Mouse (Mus musculus) kidney, adult 11 months (tissue): ENCODE data around the gene Hapln2.
A peak's percentile ranks its signal among the peaks of the same experiment; 100 is the strongest.

Experiments used
- DNase-seq: peaks from one replicate; pipeline ENCODE4 v3.0.0; 2022

Hapln2 gene

DNA sequence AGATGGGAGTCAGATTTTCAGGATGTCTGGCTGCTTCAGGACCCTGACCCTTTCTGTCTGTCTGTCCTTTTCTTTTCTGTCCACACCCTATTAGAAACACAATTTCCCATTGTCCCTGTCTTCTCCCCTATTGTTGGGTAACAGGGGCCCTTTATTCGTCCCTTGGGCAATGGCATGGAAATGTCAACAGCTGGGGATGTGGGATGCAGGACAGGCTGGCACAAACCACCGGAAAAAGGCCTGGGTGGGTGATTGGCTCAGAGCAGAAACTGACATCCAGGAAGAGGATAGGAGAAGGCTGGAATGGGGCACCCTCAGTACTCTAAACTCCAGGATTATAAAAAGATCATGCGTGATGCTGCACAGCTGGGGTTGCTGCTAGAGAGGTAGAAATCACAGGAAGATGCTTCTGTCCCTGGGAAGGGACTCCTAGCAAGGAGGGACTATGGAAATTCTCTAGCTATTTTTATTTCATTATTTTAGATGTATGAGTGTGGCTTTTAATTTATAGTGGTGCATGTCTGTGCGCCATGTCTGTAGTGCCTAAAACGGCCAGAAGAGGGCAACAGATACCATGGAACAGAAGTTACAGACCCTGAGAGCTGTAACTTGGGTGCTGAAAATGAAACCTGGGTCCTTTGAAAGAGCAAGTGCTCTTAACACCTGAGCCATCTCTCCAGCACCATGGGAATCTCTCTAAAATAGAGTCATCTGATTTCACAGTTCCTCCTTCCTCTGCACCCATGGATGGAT is at the start of gene Hapln2:
Gene Hapln2 (minus strand): TSS at position 150 of the 753 bp plus-strand sequence.
- no peak for DNase-seq

GRCm38 (mm10) chr3:88074766-88075165 is 47.4 kb upstream of the Hapln2 start:
- no peak for DNase-seq

GRCm38 (mm10) chr3:88074351-88074750 is 47.0 kb upstream of the Hapln2 start:
- DNase-seq, result no peak

DNA sequence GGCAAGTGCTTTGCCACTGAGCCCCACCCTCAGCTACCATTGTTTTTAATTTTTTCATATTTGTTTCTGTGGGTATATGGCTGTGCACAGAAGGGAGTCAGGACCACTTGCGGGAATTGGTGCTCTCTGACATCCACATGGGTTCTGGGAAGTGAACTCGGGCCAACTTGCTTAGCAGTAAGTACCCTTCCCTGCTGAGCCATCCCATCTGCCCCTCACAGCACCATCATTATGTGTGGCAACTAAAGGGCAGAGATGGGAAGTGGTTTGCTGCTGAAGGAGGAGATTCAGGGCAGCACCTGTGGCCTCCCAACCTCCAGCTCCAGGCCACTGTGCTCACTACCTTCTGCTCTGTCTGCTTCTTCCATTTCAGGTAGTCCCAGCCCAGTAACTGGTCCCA is 46.2 kb upstream of the Hapln2 start:
- no peak for DNase-seq

GRCm38 (mm10) chr3:88071783-88072182 is 44.4 kb upstream of the Hapln2 start:
- DNase-seq, result peak; percentile 78

- DNase-seq, result no peak
Measured at GRCm38 (mm10) chr3:88068386-88068785, 41.0 kb upstream of the Hapln2 start.

GRCm38 (mm10) chr3:88057902-88058696 is 30.7 kb upstream of the Hapln2 start, which contains the start of gene Naxe:
Gene Naxe, minus strand, starts transcription at chr3:88058495.
- DNase-seq, result peak; percentile 86

GRCm38 (mm10) chr3:88057030-88057429 is 29.6 kb upstream of the Hapln2 start:
- DNase-seq, result no peak

- no peak for DNase-seq
Measured at GRCm38 (mm10) chr3:88049532-88049931, 22.1 kb upstream of the Hapln2 start.

- peak; percentile 90 for DNase-seq
Measured at GRCm38 (mm10) chr3:88042661-88043421, 15.5 kb upstream of the Hapln2 start, which contains the start of gene Gpatch4. Gene Gpatch4, plus strand, starts transcription at chr3:88043108.

DNA sequence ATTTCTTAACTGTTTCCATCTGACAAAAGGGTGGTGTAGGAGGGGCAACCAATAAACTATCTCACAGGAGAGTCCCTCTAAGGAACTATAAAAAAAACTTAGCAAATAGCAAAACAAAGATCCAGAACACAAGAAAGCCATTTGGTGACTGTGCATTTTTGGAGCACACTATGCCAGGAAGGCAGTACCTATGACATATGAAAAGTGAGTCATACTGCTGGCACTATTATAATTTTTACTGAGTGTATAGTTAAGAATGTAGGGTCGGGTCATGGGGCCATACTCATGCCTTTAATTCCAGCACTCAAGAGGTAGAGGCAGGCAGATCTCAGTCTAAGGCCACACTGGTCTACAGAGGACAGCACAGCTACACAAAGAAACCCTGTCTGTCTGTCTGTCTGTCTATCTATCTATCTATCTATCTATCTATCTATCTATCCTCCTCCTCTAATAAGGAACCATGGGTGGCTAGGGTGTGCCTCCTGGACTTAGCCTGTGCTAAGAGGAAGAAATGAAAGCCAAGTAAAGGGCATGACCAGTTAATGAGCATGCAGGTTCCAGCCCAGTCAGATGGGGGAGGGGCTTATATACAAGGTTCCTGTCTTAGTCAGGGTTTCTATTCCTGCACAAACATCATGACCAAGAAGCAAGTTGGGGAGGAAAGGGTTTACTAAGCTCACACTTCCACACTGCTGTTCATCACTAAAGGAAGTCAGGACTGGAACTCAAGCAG is 8.3 kb upstream of the Hapln2 start:
- no peak for DNase-seq

DNA sequence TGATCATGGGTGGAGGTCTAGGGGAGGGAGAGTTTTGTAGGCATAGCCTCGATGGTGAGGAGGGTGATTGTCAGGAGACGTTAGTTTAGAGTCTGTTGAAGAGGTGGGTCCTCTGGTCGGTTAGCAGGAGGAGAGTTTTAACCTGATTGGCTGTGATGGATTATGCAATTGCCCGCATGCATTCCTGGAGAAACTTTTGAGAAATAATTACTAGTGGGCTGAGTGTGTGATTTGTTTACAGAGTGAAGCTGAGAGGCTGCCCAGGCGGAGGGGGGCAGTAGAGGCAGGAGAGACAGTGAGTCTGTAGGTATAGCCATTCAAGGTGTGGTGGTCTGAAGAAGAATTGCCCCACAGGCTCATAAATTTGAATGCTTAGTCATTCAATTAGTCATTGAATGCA is 6.1 kb upstream of the Hapln2 start:
- DNase-seq, result no peak

DNA sequence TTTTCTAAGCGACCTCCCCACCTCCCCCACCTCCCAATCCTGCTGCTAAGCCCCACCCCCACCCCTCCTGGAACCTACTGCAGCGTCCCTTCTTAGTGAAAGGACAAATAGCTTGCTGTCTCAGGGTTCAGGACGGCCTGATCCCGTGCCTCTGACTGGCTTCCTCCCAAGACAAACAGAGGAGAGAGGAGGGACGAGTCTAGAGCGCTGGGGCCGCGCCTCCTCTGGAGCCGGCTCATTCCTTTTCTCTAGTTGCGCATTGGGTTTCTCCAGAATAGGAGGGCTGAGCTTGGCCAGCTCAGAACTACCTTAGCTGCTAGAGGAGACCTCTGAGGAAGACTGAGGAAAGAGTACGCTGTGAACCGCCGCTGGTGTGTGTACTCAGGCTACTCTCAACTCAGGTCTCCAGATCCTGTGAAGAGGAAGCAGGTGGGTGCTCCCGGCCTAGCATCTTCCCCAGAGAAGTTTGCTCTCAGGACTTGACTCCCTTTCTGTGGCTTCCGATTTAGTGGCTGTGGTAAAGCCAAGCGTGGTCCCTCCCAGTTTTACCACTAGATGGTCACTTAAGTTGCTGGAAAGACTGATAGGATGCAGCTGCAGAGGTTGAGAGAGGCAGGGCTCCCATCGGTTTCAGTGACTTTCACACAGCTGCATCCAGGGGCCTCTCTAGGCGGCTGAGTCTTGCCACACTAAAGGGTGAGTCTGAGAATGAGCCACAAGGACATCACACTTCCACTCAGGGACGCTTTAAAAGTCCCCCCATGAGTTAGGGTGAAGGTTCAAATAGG is 3.4 kb upstream of the Hapln2 start:
- peak; percentile 43 for DNase-seq

GRCm38 (mm10) chr3:88026823-88027222 is 560 bp downstream of the Hapln2 start:
- DNase-seq, result no peak

DNA sequence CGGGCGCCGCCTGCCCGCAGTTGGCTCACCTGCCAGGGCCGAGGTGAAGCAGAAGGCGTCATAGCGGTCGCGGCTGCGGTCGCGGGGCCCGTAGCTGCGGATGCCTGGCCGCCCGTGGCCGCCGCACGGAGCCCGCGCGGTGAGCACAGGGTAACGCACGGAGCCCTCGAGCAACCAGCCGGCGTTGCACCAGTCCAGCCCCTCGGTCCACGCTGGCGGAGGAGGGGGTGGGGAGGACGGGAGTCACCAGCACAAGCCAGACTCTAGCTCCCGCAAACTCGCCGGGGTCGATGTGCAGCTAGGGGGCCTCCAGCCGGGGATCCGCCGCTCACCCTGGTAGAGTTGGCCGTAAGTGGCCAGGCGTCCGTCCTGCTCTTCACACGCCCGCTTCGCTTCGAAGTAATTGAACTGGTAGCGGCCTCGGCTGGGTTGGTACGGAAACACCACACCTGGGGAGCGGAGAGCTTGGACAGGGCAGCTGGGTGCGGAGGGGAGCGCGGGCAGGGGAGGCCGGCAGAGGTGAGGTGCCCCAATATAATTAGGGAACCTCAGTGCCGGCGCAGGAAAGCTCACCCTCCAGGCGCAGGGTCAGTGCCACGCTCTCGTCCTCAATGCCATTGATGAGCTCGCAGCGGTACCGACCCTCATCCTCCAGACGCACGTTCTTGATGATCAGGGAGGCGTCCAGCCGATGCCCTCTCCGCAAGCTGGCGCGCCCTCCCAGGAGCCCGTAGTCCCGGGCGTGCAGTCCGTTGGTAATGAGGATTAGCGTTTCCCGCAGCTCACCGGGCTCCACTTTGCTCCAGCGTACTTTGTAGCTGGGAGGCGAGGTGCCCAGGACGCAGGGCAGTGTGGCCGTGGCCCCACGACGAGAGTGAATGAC is 4.0 kb downstream of the Hapln2 start:
- no peak for DNase-seq

- peak; percentile 94 for DNase-seq
Measured at GRCm38 (mm10) chr3:88022322-88023191, 4.8 kb downstream of the Hapln2 start.

DNA sequence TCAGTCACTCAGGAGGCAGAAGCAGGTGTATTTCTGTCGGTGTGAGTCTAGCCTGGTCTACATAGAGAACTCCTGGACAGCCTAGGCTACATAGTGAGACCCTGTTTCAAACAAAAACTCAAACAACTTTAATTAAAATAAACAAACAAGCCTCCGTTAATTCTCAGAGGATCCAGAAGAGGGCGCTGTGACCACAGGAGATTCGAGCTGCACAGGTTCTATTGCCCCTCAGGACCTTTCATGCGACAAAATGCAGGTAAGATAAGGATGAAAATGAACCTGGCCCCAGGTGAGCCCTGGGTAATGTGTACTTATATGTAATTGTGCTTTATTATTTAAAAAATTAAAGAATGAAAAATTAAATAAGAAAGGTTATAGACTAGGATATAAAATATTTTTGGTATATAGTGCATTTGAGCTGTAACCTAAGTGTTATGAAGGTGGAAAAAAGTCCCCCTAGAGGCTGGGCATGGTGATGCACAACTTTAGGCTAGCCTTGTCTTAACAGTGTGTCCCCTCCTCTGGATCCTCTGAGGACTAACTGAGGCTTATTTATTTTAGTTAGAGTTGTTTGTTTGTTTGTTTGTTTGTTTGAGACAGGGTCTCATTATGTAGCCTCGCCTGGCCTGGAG is 16.6 kb downstream of the Hapln2 start:
- DNase-seq, result no peak

GRCm38 (mm10) chr3:88005822-88006786 is 21.3 kb downstream of the Hapln2 start:
- no peak for DNase-seq
